Mouse (Mus musculus) embryo, embryonic 10 days (tissue): Measurements from ENCODE around the gene Ccnyl1.
A peak's percentile ranks its signal among the peaks of the same experiment; 100 is the strongest.

Experiments used
- DNase-seq: peaks from one replicate; pipeline ENCODE4 v3.0.0-alpha.2; 2015; ENCODE audit warnings: low spot score

Gene Ccnyl1

DNA sequence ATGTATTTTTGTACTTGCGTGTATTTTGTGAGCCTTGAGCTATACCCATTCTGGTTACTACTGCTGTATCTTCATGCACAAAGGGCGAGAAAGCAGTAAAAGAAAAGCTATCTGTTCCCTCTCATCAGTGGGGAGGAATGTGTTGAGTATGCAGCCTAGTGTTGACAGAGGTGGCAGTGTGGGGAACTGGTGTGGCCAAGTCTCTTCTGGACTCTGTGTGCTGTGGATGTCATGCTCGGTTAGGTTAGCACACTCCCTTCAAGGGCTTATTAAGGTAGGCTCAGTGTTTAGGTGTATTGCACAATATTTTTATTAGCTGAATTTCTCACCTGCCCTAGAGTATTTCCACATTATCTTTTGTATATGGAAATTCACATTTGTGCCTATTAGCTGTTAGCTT, 11.5 kb downstream of the Ccnyl1 start:
- DNase-seq, result no peak

GRCm38 (mm10) chr1:64705230-64705629, 15.0 kb downstream of the Ccnyl1 start:
- DNase-seq, result peak; percentile 79

- DNase-seq, result no peak
Measured at GRCm38 (mm10) chr1:64706610-64707009, 16.4 kb downstream of the Ccnyl1 start.

DNA sequence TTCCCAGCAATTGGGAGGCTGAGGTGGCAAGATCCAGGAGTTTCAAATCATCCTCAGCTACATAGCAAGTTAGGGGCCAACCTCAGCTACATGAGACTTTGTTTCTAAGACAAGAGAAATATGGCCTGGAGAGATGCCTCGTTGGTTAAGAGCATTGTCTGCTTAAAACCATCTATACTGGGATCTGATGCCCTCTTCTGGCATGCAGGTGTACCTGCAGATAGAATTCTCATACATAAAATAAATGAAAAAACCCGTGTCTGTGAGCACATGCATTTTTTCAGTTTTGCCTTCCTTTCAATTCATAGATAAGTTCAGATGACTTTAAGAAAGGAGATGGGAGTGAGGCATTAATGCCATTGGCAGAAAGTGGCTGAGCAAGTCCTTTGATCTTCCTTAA, 19.6 kb downstream of the Ccnyl1 start:
- peak; percentile 60 for DNase-seq

GRCm38 (mm10) chr1:64712006-64712760, 21.9 kb downstream of the Ccnyl1 start:
- no peak for DNase-seq

GRCm38 (mm10) chr1:64715458-64715857, 25.2 kb downstream of the Ccnyl1 start:
- DNase-seq, result no peak

DNA sequence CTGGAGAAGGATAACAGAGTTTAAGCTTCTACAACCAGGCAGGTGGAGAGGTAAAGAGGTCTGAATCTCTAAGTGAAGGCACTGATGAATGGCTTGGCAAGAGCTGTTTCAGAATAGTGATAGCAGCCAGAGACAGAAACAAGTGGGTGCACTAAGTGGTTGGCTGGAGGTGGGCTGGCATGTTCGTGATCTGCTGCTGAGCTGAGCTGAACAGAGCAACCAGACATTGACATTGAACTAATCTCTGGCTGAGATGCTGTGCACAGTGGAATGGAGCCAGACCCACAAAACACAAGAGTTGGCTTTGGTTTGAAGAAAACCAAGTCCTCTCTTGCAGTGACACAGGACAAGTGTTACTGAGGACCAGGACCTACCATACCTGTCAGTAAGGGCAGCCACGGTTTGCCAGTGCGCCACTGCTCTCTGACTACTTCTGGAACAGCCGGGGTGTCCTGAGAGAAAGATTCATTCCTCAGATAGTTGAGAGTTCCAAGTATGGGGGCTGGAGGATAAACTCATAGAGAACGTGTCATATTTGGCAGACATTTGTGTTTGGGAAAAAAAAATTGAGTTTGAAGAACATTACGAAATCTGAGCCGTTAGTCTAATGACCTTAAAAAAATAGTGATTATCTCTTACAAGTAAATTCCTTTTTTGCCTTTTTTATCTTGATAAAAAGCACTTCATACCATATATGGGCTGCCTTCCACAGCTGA, 26.5 kb downstream of the Ccnyl1 start:
- DNase-seq, result no peak

DNA sequence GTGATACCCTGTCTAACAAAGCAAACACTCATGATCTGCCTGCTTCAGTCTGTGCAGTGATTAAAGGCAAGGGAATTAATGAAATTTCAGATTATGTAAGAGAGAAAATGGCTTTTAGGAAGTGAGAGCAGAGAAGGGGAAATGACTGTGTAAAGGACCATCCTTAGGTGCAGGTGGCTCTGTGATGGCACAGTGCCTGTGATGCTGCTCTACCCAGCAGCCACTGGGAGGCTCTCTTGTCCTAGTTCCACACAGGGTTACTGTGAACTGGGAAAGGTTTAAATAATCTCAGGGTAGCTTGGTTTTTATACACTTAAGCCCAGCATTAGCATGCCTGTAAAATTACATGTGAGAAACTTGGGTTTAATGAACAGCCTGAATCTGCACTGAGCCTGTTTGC, 27.2 kb downstream of the Ccnyl1 start:
- DNase-seq, result peak; percentile 48

DNA sequence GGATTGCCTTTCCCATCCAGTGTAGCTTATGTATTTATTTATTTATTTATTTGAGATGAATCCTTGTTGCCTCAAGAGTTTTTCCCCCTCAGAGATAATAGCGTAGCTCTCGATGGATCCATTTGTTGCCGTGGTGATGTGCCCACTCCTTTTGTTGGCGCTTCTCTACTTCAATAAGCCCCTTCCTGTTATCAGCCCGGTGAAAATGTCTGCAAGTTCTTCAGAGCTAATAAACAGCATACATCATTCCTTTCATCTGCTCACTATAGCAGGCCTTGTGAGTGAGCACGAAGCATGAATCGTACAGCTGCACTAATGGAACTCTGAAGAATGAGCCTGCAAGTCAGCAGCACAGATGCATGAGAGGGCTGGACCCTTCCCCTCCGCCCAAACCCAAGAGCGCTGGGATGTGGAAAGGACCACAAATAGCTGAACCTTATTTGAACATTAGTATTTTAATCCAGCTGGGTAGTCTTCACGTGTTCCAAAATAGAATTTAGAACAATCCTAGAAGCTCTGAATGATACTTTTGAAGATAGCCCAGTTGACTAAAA, 30.9 kb downstream of the Ccnyl1 start:
- DNase-seq, result no peak

GRCm38 (mm10) chr1:64730046-64730445, 39.8 kb downstream of the Ccnyl1 start:
- no peak for DNase-seq

GRCm38 (mm10) chr1:64731341-64732020, 41.2 kb downstream of the Ccnyl1 start:
- DNase-seq, result no peak

- DNase-seq, result no peak
Measured at GRCm38 (mm10) chr1:64732161-64732560, 41.9 kb downstream of the Ccnyl1 start.

DNA sequence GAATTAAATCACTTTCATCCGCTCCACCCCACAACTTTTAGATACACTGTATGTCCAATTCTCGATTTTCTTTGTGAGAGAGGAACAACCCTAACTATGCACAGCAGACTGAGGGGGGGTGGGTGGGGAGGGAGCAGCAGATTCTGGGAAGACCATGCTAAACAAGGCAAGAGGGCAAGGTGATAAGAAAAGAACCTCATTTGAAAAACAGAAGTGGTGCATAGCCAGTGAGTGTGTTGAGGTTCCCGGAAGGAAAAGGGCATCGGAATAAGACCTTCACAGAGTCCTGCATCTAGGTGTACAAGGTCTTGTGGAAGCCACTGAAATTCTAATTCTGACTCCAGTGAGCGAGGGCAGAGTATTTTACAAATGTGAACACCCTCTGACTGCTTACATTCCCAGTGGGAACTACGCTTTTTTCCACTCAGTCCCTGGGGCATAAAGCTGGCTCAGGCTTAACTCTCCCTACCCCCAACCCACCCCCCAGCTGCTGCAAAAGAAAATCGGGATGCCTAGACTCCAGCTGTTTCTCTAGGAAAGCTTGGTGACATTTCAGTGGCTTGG, 42.5 kb downstream of the Ccnyl1 start:
- DNase-seq, result no peak

DNA sequence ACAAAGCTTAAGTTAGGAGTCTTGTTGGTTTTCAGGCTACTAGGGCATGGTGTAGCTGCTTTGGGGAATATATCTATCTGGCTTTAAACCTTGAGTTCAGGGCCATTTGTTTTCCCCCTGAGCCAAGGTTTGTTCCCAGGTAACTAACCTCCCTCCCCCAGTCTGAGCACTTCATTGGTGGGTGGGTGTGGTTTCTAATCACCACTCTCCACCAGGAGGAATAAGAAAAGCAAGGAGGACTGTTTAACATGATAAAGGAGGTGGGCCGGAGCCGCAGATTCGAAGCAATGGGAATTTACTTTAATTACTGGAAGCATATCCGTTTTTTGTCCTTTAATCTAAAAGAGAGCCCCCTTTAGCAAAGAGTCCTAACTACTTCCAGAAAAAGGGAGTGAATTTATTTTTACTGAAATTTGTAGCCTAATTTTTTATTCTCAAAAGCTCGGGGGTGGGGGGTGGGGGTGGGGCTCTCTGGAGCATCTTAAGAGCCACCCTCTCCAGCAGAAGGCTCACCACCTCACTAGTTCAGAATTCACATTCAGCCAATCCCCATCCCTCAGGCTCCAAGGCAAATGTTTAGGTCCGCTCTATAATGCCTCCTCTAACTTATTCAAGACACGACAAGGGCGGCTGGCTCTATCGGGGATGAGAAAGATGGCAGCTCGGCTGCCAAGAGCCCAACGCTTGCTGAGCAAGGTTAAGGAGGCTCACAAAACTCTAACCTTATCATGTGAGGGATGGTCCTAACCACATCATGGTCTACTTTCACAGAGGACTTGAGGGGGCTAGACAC, 43.4 kb downstream of the Ccnyl1 start:
- peak; percentile 27 for DNase-seq

DNA sequence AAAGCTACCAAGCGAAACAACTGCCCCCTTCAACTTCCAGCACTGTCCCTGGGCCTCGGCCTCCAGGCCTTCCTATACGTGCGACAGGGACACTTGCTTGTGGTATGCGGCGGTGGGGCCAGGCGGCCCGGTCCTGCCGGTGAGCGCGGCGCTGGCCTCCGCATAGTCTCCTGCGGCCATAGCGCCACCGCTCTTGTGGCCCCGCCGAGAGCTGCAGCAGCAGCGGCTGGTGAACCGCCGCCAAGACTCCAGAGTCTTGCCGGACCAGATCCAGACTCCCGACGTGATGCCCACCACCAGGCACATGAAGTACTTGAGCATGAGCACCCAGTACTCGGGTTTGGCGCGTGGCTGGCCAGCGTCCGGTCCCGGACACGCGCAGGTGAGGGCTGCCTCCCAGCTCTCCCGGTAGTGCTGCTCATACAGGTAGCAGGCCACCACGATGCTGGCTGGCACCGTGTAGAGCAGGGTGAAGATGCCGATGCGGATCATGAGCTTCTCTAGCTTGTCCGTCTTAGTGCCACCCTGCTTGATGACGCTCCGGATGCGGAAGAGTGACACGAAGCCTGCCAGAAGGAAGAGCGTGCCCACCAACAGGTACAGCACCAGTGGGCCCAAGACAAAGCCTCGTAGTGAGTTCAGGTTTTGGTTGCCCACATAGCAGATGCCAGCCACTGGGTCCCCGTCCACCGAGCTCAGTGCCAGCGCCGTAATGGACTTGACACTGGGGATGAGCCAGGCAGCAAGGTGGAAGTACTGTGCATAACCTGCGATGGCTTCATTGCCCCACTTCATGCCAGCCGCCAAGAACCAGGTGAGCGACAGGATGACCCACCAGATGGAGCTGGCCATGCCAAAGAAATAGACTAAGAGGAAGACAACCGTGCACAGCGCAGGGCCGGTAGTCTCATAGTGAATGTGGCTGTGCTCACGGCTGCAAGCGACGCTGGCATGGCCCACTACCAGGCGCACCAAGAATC, 44.8 kb downstream of the Ccnyl1 start:
- peak; percentile 68 for DNase-seq

DNA sequence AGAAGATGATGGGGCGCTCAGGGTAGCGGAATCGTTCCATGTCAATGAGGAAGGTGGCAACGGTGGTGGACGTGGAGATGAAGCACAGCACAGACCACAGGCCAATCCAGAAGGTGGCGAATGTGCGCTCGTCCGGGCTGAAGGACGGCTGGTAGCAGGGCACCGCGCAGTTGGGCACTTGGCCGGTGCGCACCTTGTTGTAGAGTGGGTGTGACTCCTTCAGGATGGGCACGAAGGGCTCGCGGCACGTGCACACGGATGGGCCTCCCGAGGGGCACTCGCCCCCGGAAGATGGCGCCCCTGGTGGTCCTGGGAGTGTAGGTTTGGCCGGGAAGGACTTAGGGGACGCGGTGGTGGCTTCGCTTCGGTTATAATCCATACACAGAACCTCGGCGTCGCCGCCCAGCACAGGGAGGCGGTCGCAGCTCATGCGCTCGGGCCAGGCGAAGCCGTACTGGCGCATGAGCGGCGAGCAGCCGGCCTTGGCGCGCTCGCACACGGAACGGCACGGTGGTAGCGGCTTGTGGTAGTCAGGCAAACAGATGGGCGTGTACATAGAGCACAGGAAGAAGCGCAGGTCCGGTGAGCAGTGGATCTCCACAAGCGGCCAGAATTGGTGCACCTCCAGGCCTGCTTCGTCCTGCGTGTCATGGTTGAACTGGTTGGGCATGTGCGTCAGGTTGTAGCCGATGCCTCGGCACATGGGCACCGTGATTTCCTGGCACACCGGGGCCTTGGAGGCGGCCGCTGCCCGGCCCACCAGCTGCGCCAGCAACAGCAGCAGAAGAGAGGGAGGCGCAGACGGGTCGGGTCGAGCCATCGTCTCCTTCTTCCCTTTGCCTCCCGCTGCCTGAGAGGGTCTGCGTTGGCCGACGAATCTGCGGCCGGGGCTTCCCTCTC, 45.8 kb downstream of the Ccnyl1 start:
- DNase-seq, result peak; percentile 74

DNA sequence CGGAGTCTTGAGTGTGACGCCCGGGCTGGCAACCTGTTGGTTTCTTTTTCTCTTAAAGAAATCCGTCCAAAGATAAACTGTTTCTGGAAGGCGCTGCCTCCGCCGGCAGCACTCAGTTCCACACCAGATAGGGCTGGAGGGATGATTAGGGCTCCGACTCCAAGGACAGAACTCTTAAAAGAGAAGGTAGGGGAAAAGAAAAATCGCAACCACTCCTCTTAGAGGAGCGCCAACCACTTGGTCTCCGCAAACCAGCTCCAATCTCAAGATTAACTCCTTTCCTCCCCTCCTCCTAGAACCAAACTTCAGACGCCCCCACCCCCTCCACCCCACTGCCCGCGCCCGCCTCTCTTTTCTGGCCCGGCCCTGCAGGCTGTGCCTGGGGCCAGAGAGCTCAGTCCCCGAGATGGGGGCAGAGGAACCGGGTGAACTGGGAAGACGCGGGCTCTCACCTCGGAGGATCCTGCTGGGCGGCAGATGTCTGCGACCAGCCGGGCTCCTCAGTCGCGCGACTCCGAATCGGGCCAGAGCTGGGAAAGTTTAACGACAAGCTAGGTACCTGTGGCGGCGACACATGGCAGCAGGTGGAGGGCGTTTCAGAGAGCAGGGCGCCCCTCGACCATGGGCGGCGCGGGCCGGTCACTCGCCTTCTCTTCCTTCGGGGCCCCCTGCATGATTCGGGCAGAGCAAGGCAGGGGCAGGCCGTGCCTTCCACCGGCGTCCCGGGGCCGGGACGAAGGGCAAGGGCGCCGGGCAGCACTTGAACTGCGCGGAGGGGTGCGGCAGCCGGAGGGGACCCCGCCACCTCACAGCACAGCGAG, 46.6 kb downstream of the Ccnyl1 start:
- DNase-seq, result peak; percentile 22

DNA sequence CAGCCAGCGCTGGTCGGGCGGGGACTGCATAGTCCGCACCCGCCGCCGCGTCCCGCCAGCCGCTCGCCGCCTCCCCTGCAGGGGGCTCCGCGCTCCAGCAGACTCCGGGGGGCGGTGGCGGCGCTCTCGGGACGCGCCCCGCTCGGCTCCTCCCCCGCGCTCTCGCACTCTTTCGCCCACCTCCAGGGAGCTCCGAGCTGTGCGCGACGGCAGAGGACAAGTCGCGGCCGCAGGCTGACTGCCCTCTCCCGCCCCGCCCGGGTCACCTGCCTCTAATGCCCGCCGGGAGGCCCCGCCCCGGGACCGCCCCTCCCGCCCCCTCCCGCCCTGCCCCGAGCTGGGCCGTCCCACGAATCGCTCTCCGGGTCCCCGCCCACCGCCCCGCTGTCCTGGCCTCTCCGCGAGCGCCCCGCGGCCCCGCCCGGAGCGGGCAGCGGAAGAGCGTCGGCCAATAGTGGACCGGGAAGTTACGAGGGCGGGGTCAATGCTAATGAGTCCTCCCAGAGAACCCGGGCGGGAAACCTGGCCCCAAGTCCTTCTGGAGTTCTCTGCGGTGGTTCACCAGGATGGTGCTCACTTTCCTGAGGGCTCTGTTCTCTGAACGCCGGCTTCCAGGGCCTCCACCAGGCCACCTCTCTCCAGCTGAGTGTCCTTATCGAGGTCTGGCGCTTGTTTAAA, 47.4 kb downstream of the Ccnyl1 start, which contains the start of gene Fzd5:
Gene Fzd5 (minus strand): TSS at position 250 of the 678 bp plus-strand sequence.
- DNase-seq, result peak; percentile 94
